Mouse (Mus musculus) bone marrow macrophage, adult 2 months (primary cell): ENCODE results near the gene Gnb1.

Source experiments
- CTCF ChIP-seq: IDR thresholded peaks from 2 replicates; pipeline ENCODE4 v1.5.1; 2012; ENCODE audit warnings: low read depth, mild to moderate bottlenecking, low read length, moderate library complexity
- POLR2A ChIP-seq: IDR thresholded peaks from 2 replicates; pipeline ENCODE4 v1.6.1; 2012; ENCODE audit warnings: mild to moderate bottlenecking, low read depth, low read length, borderline replicate concordance

DNA sequence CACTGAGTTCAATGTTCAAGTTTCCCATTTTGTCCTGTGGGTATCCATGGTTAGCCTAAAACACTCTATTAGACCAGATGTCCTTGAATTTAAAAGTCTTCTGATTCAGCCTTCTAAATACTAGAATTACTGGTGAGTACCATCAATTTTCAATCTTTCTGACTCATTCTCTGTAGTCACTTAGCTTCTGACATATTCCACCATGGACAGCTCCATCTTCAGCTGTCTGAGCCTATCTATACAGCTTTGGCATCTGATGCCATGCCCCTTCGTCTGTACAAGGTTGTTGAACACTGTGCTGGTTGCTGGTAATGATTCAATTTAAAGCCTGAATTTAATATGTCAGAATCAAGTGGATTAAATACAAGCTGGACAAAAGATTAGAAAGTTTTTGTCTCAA is 64.3 kb downstream of the Gnb1 start:
- TF ChIP-seq CTCF = no peak
- TF ChIP-seq POLR2A = no peak
